Mouse (Mus musculus): ENCODE measurements around the gene BC052040.

The BC052040 gene

GRCm38 (mm10) chr2:115774153-115774908 lies 192.8 kb downstream of the BC052040 start:
- DNase-seq = no peak

DNA sequence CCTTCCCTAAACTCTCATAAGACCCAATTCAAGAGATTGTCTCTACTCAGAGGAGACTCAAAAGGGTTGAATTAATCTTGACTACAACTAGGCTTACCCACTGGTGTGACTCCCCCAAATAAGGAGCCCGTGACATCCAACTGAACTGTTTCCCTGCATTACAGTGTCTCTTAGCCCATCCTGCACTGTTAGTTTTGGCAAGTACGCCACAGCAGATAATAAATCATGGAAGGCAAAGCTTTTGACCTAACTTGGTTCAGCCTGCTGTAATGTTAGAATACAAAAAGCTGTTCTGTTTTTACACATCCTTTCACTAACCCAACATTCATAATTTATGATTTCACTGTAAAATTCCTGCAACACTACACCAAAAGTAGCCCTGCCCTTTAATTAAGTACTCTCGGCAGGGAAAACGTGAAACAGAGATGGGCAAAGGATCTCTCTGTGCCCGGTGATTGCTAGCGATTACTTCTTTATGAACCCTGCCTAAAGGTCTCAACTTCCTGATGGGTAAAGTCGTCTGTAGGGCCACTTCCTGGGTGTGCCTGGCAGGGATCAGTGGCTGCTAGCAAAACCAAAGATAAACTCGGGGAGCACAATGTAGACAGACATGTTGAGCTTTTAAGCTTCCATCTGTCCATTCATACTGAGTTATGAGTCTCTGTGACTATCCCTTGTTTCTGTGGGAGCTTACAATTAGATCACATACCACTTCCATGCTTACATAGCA lies 194.1 kb downstream of the BC052040 start:
- no peak for DNase-seq

DNA sequence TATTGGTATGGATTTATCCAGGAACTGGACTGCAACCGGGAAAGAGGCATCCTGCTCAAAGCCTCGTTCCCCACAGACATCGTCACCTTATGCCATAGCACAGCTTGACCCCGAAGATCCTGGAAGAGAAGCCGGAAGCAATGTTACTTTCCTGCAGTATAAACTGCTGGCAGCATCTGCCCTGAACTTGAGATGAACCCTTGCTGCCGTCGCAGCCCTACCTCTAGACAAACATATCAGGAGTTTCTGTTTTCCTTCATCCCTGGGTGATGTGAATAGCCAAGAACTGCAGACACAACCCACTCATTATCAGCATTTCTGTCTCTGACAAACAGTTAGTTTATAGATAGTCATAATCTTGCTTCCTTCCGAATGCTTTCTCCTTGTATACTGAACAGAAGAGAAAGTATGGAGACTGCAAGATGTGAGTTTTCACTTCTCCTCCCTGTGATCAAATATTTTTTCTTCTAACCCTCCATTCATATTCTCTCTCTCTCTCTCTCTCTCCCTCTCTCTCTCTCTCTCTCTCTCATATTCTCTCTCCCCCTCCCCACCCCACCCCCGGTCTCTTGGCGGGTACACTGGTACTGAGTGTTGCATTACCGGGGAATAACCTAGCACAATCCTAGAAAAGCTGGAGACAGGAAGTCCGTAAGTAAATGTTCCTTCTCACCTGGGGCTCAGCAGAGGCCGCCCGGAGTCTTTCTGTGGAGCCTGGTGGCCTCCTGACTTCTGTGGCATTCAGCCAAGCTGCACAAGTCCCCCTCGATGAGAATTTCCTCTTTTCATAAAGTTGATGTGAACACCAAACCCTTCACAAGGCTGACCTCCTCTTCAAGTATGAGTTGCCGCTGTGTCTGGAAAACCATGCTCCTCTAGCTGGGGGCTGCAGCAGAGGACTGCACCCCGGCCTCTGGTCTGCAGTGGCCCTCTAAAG lies 195.7 kb downstream of the BC052040 start:
- no peak for DNase-seq

GRCm38 (mm10) chr2:115780546-115781011 lies 199.1 kb downstream of the BC052040 start:
- DNase-seq = no peak

- DNase-seq = no peak
Observed at GRCm38 (mm10) chr2:115785687-115786086, 204.2 kb downstream of the BC052040 start.

DNA sequence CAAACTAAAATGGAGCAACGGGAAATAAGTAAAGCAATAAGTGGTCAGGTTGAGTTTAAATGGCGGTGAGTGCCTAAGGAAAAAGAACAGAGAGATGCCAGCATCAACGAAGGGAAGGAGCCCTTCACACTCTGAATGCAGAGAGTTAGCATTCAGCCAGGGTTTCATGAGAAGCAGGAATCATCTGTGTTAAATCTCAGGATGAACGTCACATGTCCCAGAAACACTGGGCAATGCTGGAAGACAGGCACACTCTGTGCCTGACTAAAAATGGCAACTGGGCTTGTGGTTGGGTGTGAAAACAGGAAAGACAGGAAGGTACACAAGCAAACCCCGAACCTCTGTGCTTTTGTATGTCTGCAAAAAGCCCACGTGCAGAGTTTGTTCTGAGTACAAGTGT lies 217.3 kb downstream of the BC052040 start:
- DNase-seq = no peak

- DNase-seq = no peak
Observed at GRCm38 (mm10) chr2:115808376-115808775, 226.9 kb downstream of the BC052040 start.

- DNase-seq = no peak
Observed at GRCm38 (mm10) chr2:115813316-115813715, 231.8 kb downstream of the BC052040 start.

DNA sequence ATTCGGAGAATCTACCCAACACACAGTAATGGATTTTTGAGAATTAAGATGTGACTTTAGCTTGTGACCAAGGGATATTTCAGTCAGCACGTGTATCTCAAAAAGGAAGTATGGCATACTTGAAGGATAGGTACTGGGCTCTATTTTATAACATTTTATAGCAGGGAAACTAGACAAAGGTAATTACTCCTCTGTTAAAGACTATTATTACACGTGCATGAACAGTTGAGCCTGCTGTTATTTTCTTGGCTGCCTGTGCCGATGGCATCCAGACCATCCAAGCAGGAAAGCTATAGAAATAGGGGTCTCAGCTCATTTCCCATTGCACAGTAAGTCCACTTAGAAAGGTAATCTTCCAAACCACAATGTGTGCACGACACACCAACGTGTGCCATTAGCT lies 232.2 kb downstream of the BC052040 start:
- no peak for DNase-seq

- no peak for DNase-seq
Observed at GRCm38 (mm10) chr2:115817959-115818358, 236.4 kb downstream of the BC052040 start.

DNA sequence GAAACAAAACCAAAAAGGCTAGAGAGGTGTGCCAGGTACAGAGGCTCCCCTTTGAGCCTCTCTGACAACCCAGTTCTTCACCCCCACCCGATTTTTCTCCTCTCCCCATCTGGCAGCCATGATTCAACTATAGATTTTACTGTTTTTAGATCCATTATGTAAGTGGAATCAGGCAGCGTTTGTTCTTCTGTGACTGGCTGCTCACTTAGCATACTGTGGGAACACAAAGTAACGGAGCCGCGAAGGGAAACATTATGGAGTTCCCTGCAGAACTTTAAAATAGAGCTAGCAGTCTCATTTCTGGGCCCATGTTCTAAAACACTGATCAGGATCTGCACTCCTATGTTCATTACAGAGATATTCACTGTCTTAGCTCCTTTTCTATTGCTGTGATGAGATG lies 240.8 kb downstream of the BC052040 start:
- no peak for DNase-seq

Measured in cerebellum, adult 8-10 months (tissue).